Mouse (Mus musculus) cortical plate, adult 2 months (tissue): Measurements from ENCODE around the gene Ints6.

Experiments used
- CTCF ChIP-seq: fragments of 200-500 bp; IDR thresholded peaks from 2 replicates; pipeline ENCODE4 v1.5.1; 2011; ENCODE audit warnings: mild to moderate bottlenecking, control low read depth, low read length; ENCODE audit not compliant: insufficient read depth; ENCODE audit errors: extremely low read depth
- POLR2A ChIP-seq: fragments of 200-500 bp; IDR thresholded peaks from 2 replicates; pipeline ENCODE4 v1.6.1; 2011; ENCODE audit warnings: mild to moderate bottlenecking, low read length, control low read depth; ENCODE audit not compliant: insufficient read depth; ENCODE audit errors: extremely low read depth

DNA sequence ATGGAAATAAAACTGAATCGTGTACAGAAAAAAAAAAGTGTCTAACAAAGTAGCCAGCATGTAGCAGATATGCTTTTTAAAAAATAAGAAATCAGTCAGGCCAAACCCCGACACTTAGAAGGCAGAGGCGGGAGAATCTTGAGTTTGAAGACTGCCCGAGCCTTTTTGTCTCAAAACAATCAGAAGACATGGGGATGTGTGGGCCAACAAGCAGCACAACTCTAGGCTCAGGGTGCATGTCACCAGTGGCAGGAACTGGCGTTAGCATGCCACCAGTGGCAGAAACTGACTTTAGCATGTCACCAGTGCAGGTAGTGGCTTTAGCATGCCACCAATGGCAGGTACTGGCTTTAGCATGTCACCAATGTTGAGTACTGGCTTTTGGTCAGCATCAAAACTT is 121.4 kb downstream of the Ints6 start:
- no peak for TF ChIP-seq POLR2A
- TF ChIP-seq CTCF, result no peak
